Mouse (Mus musculus) lung, postnatal 25 days (tissue): ENCODE data around the gene Chil4.
"Not testable (repeated sequence)": the region's sequence is repeated elsewhere in the genome, so short reads cannot be mapped to it uniquely, and the experiment has no call there.

Experiments used
- DNase-seq: peaks from one replicate; pipeline ENCODE4 v3.0.0; 2022; ENCODE audit warnings: low spot score

Gene Chil4

GRCm38 (mm10) chr3:106219407-106219806 lies at the start of gene Chil4:
Gene Chil4 (minus strand): TSS chr3:106219507.
- no peak for DNase-seq

- no peak for DNase-seq
Observed at GRCm38 (mm10) chr3:106265854-106266253, 46.5 kb upstream of the Chil4 start.

GRCm38 (mm10) chr3:106264854-106265253 lies 45.5 kb upstream of the Chil4 start:
- no peak for DNase-seq

GRCm38 (mm10) chr3:106257076-106257475 lies 37.8 kb upstream of the Chil4 start:
- not testable (repeated sequence) for DNase-seq

GRCm38 (mm10) chr3:106252719-106253118 lies 33.4 kb upstream of the Chil4 start:
- no peak for DNase-seq

GRCm38 (mm10) chr3:106250763-106251399 lies 31.6 kb upstream of the Chil4 start:
- DNase-seq = not testable (repeated sequence)

- DNase-seq = not testable (repeated sequence)
Observed at GRCm38 (mm10) chr3:106247369-106247768, 28.1 kb upstream of the Chil4 start.

GRCm38 (mm10) chr3:106240210-106240609 lies 20.9 kb upstream of the Chil4 start:
- not testable (repeated sequence) for DNase-seq

- DNase-seq = no peak
Observed at GRCm38 (mm10) chr3:106239196-106239791, 20.0 kb upstream of the Chil4 start.

GRCm38 (mm10) chr3:106223391-106223790 lies 4.1 kb upstream of the Chil4 start:
- not testable (repeated sequence) for DNase-seq

GRCm38 (mm10) chr3:106221625-106222265 lies 2.4 kb upstream of the Chil4 start:
- DNase-seq = peak; percentile 17

GRCm38 (mm10) chr3:106218284-106218954 lies 888 bp downstream of the Chil4 start:
- DNase-seq = not testable (repeated sequence)

GRCm38 (mm10) chr3:106198030-106198429 lies 21.3 kb downstream of the Chil4 start:
- DNase-seq = not testable (repeated sequence)

GRCm38 (mm10) chr3:106197246-106197645 lies 22.1 kb downstream of the Chil4 start:
- DNase-seq = not testable (repeated sequence)

- DNase-seq = no peak
Observed at GRCm38 (mm10) chr3:106196276-106196675, 23.0 kb downstream of the Chil4 start.

GRCm38 (mm10) chr3:106195486-106195885 lies 23.8 kb downstream of the Chil4 start:
- no peak for DNase-seq

GRCm38 (mm10) chr3:106187991-106188390 lies 31.3 kb downstream of the Chil4 start:
- no peak for DNase-seq

- DNase-seq = no peak
Observed at GRCm38 (mm10) chr3:106177509-106178189, 41.7 kb downstream of the Chil4 start.

- DNase-seq = peak; percentile 20
Observed at GRCm38 (mm10) chr3:106174971-106175370, 44.3 kb downstream of the Chil4 start.

- peak; percentile 51 for DNase-seq
Observed at GRCm38 (mm10) chr3:106172506-106172905, 46.8 kb downstream of the Chil4 start.

GRCm38 (mm10) chr3:106171135-106171731 lies 48.1 kb downstream of the Chil4 start:
- no peak for DNase-seq
